Mouse (Mus musculus) midbrain, embryonic 16.5 days (tissue): Measurements from ENCODE around the gene Crybg3. TPM values are rescaled to one million over a fixed set of nuclear protein-coding genes. Genes with fewer than 3 reads are reported as not detected.
A peak's percentile ranks its signal among the peaks of the same experiment; 100 is the strongest.

Experiments
- ATAC-seq: fragments of 200-750 bp; cut with Nextera tagmentation; 2 replicates; pipeline ENCODE4 v1.8.0; 2017; ENCODE audit warnings: moderate TSS enrichment
- H3K27ac ChIP-seq: fragments of 300-500 bp; sonication (generic); 2 replicates; pipeline ENCODE4 v1.5.1; 2014; ENCODE audit warnings: mild to moderate bottlenecking, low read length, mixed read lengths
- H3K27me3 ChIP-seq: fragments of 300-500 bp; sonication (generic); 2 replicates; pipeline ENCODE4 v1.6.1; 2014; ENCODE audit warnings: low read depth, low read length, mixed read lengths; ENCODE audit not compliant: control insufficient read depth, insufficient read depth
- H3K36me3 ChIP-seq: fragments of 300-500 bp; sonication (generic); 2 replicates; pipeline ENCODE4 v1.6.1; 2014; ENCODE audit warnings: mild to moderate bottlenecking, low read length, moderate library complexity, mixed read lengths; ENCODE audit not compliant: control insufficient read depth, insufficient read depth
- H3K4me1 ChIP-seq: fragments of 300-500 bp; sonication (generic); 2 replicates; pipeline ENCODE4 v1.6.1; 2014; ENCODE audit warnings: mild to moderate bottlenecking, low read length, mixed read lengths; ENCODE audit not compliant: control insufficient read depth, insufficient read depth
- H3K4me2 ChIP-seq: fragments of 300-500 bp; sonication (generic); 2 replicates; pipeline ENCODE4 v1.6.1; 2014; ENCODE audit warnings: mild to moderate bottlenecking, low read length, mixed read lengths
- H3K4me3 ChIP-seq: fragments of 300-500 bp; sonication (generic); 2 replicates; pipeline ENCODE4 v1.5.1; 2014; ENCODE audit warnings: low read depth, mild to moderate bottlenecking, low read length, moderate library complexity, mixed read lengths
- H3K9ac ChIP-seq: fragments of 300-500 bp; sonication (generic); 2 replicates; pipeline ENCODE4 v1.6.1; 2014; ENCODE audit warnings: low read depth, low read length, mixed read lengths
- H3K9me3 ChIP-seq: fragments of 300-500 bp; sonication (generic); replicated peaks from 2 replicates; pipeline ENCODE4 v1.6.1; 2014; ENCODE audit warnings: mild to moderate bottlenecking, low read length, mixed read lengths; ENCODE audit not compliant: control insufficient read depth, poor library complexity, severe bottlenecking
- WGBS: fragments of 180-500 bp; shearing (Covaris S2); extraction: QIAGEN DNeasy Blood & Tissue Kit; methylation state at CpG from one replicate; pipeline ENCODE4 v1.1.7; 2014; 5-methylcytosine and 5-hydroxymethylcytosine counted together
- polyA plus RNA-seq: library from polyadenylated mRNA; unstranded; fragments of >200 nt; fragmentation: Nextera tagmentation; extraction: Ambion mirVana; gene quantifications from 2 replicates; pipeline ENCODE4 v1.2.1, GENCODE M21; 2015

The Crybg3 gene
- polyA plus RNA-seq, 1 experiment from 2014 or later, result 2.7 TPM

GRCm38 (mm10) chr16:59499180-59499579, 101.6 kb downstream of the Crybg3 start:
- no peak for ATAC-seq
- no peak overlapping the region for H3K27ac ChIP-seq
- WGBS, result 88% methylated on average over 3 of the region's 3 CpGs
- no peaks in the 10 kb centered on the region for H3K36me3 ChIP-seq
- no peak overlapping the region for H3K9ac ChIP-seq
- H3K9me3 ChIP-seq, result no peaks in the 10 kb centered on the region
- no peak overlapping the region for H3K4me3 ChIP-seq
- no peaks in the 10 kb centered on the region for H3K27me3 ChIP-seq
- no peak overlapping the region for H3K4me2 ChIP-seq
- no peaks in the 10 kb centered on the region for H3K4me1 ChIP-seq

- Histone ChIP-seq H3K9me3 (no peaks in the 10 kb centered on the region), H3K36me3 (no peaks in the 10 kb centered on the region), H3K9ac (no peak overlapping the region), H3K4me3 (no peak overlapping the region), H3K27me3 (no peaks in the 10 kb centered on the region), H3K4me2 (no peak overlapping the region), H3K4me1 (no peaks in the 10 kb centered on the region), H3K27ac (no peak overlapping the region)
- no peak for ATAC-seq
- 89% methylated on average over 1 of the region's 1 CpGs for WGBS
Observed at GRCm38 (mm10) chr16:59497947-59498346, 102.8 kb downstream of the Crybg3 start.

GRCm38 (mm10) chr16:59493199-59493598, 107.6 kb downstream of the Crybg3 start:
- Histone ChIP-seq H3K4me2 (no peak overlapping the region), H3K9ac (no peak overlapping the region), H3K27me3 (no peaks in the 10 kb centered on the region), H3K4me1 (no peaks in the 10 kb centered on the region), H3K36me3 (no peaks in the 10 kb centered on the region; the same call in 1 of the 2 replicates), H3K4me3 (no peak overlapping the region), H3K9me3 (no peaks in the 10 kb centered on the region), H3K27ac (no peak overlapping the region)
- WGBS, result 92% methylated on average over 14 of the region's 14 CpGs
- ATAC-seq, result no peak

GRCm38 (mm10) chr16:59487975-59488548, 112.7 kb downstream of the Crybg3 start:
- 99% methylated on average over 9 of the region's 9 CpGs for WGBS
- Histone ChIP-seq H3K4me1 (no peaks in the 10 kb centered on the region), H3K9me3 (no peaks in the 10 kb centered on the region), H3K4me2 (no peak overlapping the region), H3K27me3 (no peaks in the 10 kb centered on the region), H3K36me3 (no peaks in the 10 kb centered on the region; the same call in 1 of the 2 replicates), H3K27ac (no peak overlapping the region), H3K4me3 (no peak overlapping the region), H3K9ac (no peak overlapping the region)
- no peak for ATAC-seq

- H3K4me3 ChIP-seq, result no peak overlapping the region
- H3K36me3 ChIP-seq, result no peaks in the 10 kb centered on the region; the same call in 1 of the 2 replicates
- H3K27ac ChIP-seq, result no peak overlapping the region
- no peak overlapping the region for H3K9ac ChIP-seq
- H3K9me3 ChIP-seq, result no peaks in the 10 kb centered on the region
- ATAC-seq, result no peak
- no peaks in the 10 kb centered on the region for H3K4me1 ChIP-seq
- H3K27me3 ChIP-seq, result no peaks in the 10 kb centered on the region
- no peak overlapping the region for H3K4me2 ChIP-seq
- WGBS, result 93% methylated on average over 7 of the region's 7 CpGs
Observed at GRCm38 (mm10) chr16:59487239-59487638, 113.5 kb downstream of the Crybg3 start.

GRCm38 (mm10) chr16:59477955-59478354, 122.8 kb downstream of the Crybg3 start:
- H3K27me3 ChIP-seq, result no peaks in the 10 kb centered on the region
- ATAC-seq, result no peak
- 93% methylated on average over 3 of the region's 3 CpGs for whole genome bisulfite sequencing
- no peak overlapping the region for H3K4me3 ChIP-seq
- no peaks in the 10 kb centered on the region for H3K36me3 ChIP-seq
- no peak overlapping the region for H3K27ac ChIP-seq
- H3K4me2 ChIP-seq, result no peak overlapping the region
- no peak overlapping the region for H3K9ac ChIP-seq
- H3K9me3 ChIP-seq, result no peaks in the 10 kb centered on the region
- H3K4me1 ChIP-seq, result no peaks in the 10 kb centered on the region

GRCm38 (mm10) chr16:59474788-59475187, 126.0 kb downstream of the Crybg3 start:
- Histone ChIP-seq H3K4me3 (no peak overlapping the region), H3K9ac (no peak overlapping the region), H3K36me3 (no peaks in the 10 kb centered on the region), H3K27ac (no peak overlapping the region), H3K27me3 (no peaks in the 10 kb centered on the region), H3K4me1 (0 out of 2 replicates have a peak, but pooled peaks cover 6% of the 10 kb centered on the region), H3K4me2 (no peak overlapping the region), H3K9me3 (no peaks in the 10 kb centered on the region)
- no peak for ATAC-seq
- WGBS, result 25% methylated on average over 1 of the region's 1 CpGs

- H3K27me3 ChIP-seq, result no peaks in the 10 kb centered on the region
- ATAC-seq, result peak; percentile 49
- H3K4me1 ChIP-seq, result 0 out of 2 replicates have a peak, but pooled peaks cover 6% of the 10 kb centered on the region
- no peaks in the 10 kb centered on the region for H3K9me3 ChIP-seq
- 55% methylated on average over 6 of the region's 6 CpGs for WGBS
- H3K9ac ChIP-seq, result no peak overlapping the region
- H3K4me2 ChIP-seq, result peak overlapping the region; percentile 75
- H3K36me3 ChIP-seq, result no peaks in the 10 kb centered on the region
- peak overlapping the region; percentile 78 for H3K4me3 ChIP-seq
- no peak overlapping the region for H3K27ac ChIP-seq
Observed at GRCm38 (mm10) chr16:59472546-59472945, 128.2 kb downstream of the Crybg3 start.

- Histone ChIP-seq H3K9me3 (no peaks in the 10 kb centered on the region), H3K27ac (no peak within 1 kb of the TSS), H3K27me3 (no peaks in the 10 kb centered on the region), H3K9ac (peak within 1 kb of the TSS; percentile 74), H3K36me3 (no peaks in the 10 kb centered on the region), H3K4me2 (peak within 1 kb of the TSS; percentile 75), H3K4me3 (peak within 1 kb of the TSS; percentile 78), H3K4me1 (0 out of 2 replicates have a peak, but pooled peaks cover 6% of the 10 kb centered on the region)
- peak; percentile 97 for ATAC-seq
- WGBS, result 1% methylated on average over 52 of the region's 56 CpGs
Observed at GRCm38 (mm10) chr16:59471637-59472278, 129.0 kb downstream of the Crybg3 start, which contains the start of gene Riox2. Riox2 (plus strand) TSS chr16:59471775.
